ENCODE assay signal across 7 mouse cellular contexts in the genomic region with DNA sequence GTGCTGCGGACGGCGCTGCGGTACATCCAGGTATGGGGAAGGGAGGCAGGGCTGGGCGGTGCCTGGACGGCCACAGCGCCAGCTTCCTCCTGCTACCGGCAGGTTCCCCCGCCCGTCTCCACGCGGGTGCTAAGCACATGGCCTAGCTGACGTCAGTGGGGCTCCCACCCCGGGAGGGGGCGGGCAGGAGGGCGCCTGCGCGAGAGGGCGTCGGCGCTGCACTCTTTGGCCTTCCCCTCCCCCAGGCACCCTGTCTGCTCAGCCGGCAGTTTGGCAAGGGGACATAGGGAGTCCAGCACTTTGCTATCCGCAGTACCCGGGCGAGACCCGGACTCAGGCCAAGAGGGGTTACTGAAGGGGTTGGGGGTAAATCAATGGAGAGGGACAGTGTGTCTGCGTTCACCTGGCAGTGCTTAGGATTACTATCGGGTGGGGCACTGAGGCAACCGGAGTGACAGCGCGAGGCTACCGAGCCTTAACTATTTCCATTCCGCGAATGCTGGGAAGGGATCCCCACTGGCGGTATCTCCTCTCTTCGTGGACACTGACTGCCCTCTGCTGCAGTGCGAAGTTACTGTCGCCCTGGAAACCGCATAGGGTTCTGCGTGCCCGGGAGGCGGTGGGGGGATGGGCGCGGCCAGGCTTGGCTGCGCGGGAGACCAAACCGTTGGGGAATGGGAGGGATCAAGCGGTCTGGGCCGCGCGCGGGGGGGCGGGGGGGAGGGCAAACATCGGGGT. TPM values are rescaled to one million over a fixed set of nuclear protein-coding genes. Genes with fewer than 3 reads are reported as not detected.
DNase-seq lines count a peak whose midpoint lies in the region; ATAC-seq lines count a peak whose summit lies in the region.

No protein-coding gene starts in this region.

- peaks cover 5% of the 10 kb centered on the region for H3K4me1 ChIP-seq in embryonic facial prominence, embryonic 11.5 days (ENCODE audit: control insufficient read depth, insufficient read depth, low read length)
- H3K4me1 ChIP-seq in limb, embryonic 10.5 days, result peaks cover 59% of the 10 kb centered on the region
- H3K4me1 ChIP-seq in midbrain, embryonic 12.5 days, result peaks cover 34% of the 10 kb centered on the region

- peak overlapping the region; percentile 89 for H3K27ac ChIP-seq in embryonic facial prominence, embryonic 11.5 days (replicated peaks; ENCODE audit: low read depth, low read length)
- H3K27ac ChIP-seq in limb, embryonic 10.5 days, result peak overlapping the region; percentile 93
- peak overlapping the region; percentile 91 for H3K27ac ChIP-seq in midbrain, embryonic 12.5 days (replicated peaks)

- H3K4me2 ChIP-seq in embryonic facial prominence, embryonic 11.5 days (ENCODE audit: low read depth, low read length), result peak overlapping the region; percentile 91
- peak overlapping the region; percentile 77 for H3K4me2 ChIP-seq in midbrain, embryonic 12.5 days (replicated peaks)

- DNase-seq in adrenal gland, postnatal 14 days, result peak; percentile 97
- peak; percentile 90 for DNase-seq in embryonic facial prominence, embryonic 11.5 days (ENCODE audit: low spot score)
- peak; percentile 96 for DNase-seq in kidney, adult 11 months
- DNase-seq in limb, embryonic 10.5 days (ENCODE audit: low spot score), result peak; percentile 89
- peak; percentile 96 for DNase-seq in skeletal muscle tissue, adult 2 months (ENCODE audit: low read depth, low spot score)

- peak overlapping the region; percentile 53 for H3K4me3 ChIP-seq in embryonic facial prominence, embryonic 11.5 days (ENCODE audit: low read depth, low read length)
- peak overlapping the region; percentile 66 for H3K4me3 ChIP-seq in limb, embryonic 10.5 days
- H3K4me3 ChIP-seq in midbrain, embryonic 12.5 days, result peak overlapping the region; percentile 62

- H3K36me3 ChIP-seq in embryonic facial prominence, embryonic 11.5 days (replicated peaks; ENCODE audit: control insufficient read depth, insufficient read depth, low read depth, low read length), result peaks cover 5% of the 10 kb centered on the region
- H3K36me3 ChIP-seq in limb, embryonic 10.5 days, result peaks cover 42% of the 10 kb centered on the region
- peaks cover 20% of the 10 kb centered on the region for H3K36me3 ChIP-seq in midbrain, embryonic 12.5 days

- peak overlapping the region; percentile 61 for H3K9ac ChIP-seq in embryonic facial prominence, embryonic 11.5 days (replicated peaks; ENCODE audit: low read length)
- peak overlapping the region; percentile 66 for H3K9ac ChIP-seq in midbrain, embryonic 12.5 days (replicated peaks)

- no peaks in the 10 kb centered on the region for H3K27me3 ChIP-seq in embryonic facial prominence, embryonic 11.5 days (ENCODE audit: control insufficient read depth, insufficient read depth, low read length)
- H3K27me3 ChIP-seq in limb, embryonic 10.5 days (ENCODE audit: low read depth, poor library complexity, severe bottlenecking), result no peaks in the 10 kb centered on the region
- H3K27me3 ChIP-seq in midbrain, embryonic 12.5 days, result peaks cover 4% of the 10 kb centered on the region; the same call in 1 of the 2 replicates

- ATAC-seq in embryonic facial prominence, embryonic 11.5 days (replicated peaks; ENCODE audit: insufficient number of reproducible peaks, low FRiP score, low TSS enrichment, low read depth), result peak; percentile 51
- ATAC-seq in granulocyte monocyte progenitor cell, adult 5-6 weeks (replicated peaks; ENCODE audit: poor library complexity, severe bottlenecking), result peak; percentile 62
- ATAC-seq in midbrain, embryonic 12.5 days (ENCODE audit: low FRiP score, low read depth), result peak; percentile 82

- under 1% methylated on average over 54 of the region's 54 CpGs for WGBS in embryonic facial prominence, embryonic 11.5 days
- WGBS in limb, embryonic 10.5 days, result under 1% methylated on average over 54 of the region's 54 CpGs
- under 1% methylated on average over 46 of the region's 54 CpGs for WGBS in midbrain, embryonic 12.5 days

- no peaks in the 10 kb centered on the region for H3K9me3 ChIP-seq in embryonic facial prominence, embryonic 11.5 days (replicated peaks; ENCODE audit: control insufficient read depth, low read length)
- H3K9me3 ChIP-seq in limb, embryonic 10.5 days (replicated peaks), result no peaks in the 10 kb centered on the region
- H3K9me3 ChIP-seq in midbrain, embryonic 12.5 days, result no peaks in the 10 kb centered on the region

RNA-seq across cellular contexts. Expression of gene Mnt, which starts 7.1 kb away (rescaled TPM):
- 22.8 and 29.9 TPM in 2 replicates for total RNA-seq in adrenal gland, postnatal 14 days (2021)
- 3.0 and 3.6 TPM in 2 replicates for polyA plus RNA-seq in embryonic facial prominence, embryonic 11.5 days (2014; fragmentation: Nextera tagmentation; extraction: Ambion mirVana)
- 14.4 and 20.2 TPM in 2 replicates for total RNA-seq in granulocyte monocyte progenitor cell, adult 5-6 weeks (2014; fragmentation: Nextera tagmentation)
- total RNA-seq in granulocyte monocyte progenitor cell, adult 5-6 weeks (2017), result 5.3 and 6.0 TPM in 2 replicates
- polyA plus RNA-seq in limb, embryonic 10.5 days (2016; fragmentation: Nextera tagmentation; extraction: Ambion mirVana), result 4.8 and 5.7 TPM in 2 replicates
- 8.7 TPM in 2 replicates for polyA plus RNA-seq in midbrain, embryonic 12.5 days (2016; fragmentation: Nextera tagmentation; extraction: Ambion mirVana)

RNA-seq across cellular contexts. Expression of gene Sgsm2, which starts 59.0 kb away (rescaled TPM):
- total RNA-seq in adrenal gland, postnatal 14 days (2021), result 21.3 and 22.4 TPM in 2 replicates
- polyA plus RNA-seq in embryonic facial prominence, embryonic 11.5 days (2014; fragmentation: Nextera tagmentation; extraction: Ambion mirVana), result 2.5 and 3.4 TPM in 2 replicates
- total RNA-seq in granulocyte monocyte progenitor cell, adult 5-6 weeks (2014; fragmentation: Nextera tagmentation), result 6.7 and 8.9 TPM in 2 replicates
- total RNA-seq in granulocyte monocyte progenitor cell, adult 5-6 weeks (2017), result 2.8 and 3.0 TPM in 2 replicates
- 3.0 and 4.1 TPM in 2 replicates for polyA plus RNA-seq in limb, embryonic 10.5 days (2016; fragmentation: Nextera tagmentation; extraction: Ambion mirVana)
- polyA plus RNA-seq in midbrain, embryonic 12.5 days (2016; fragmentation: Nextera tagmentation; extraction: Ambion mirVana), result 16.2 and 19.0 TPM in 2 replicates

Comparison
In these comparisons a context has a peak if more than half of its experiments do, and no peak if none do; other contexts are left out.
1. Peak in every context shown above with its lines: DNase-seq, ATAC-seq, H3K4me3 ChIP-seq and H3K27ac ChIP-seq.